Mouse (Mus musculus): ENCODE results near the gene Zfp330.

The Zfp330 gene

GRCm38 (mm10) chr8:82774093-82774422 lies at the start of gene Zfp330:
Zfp330 (minus strand) TSS chr8:82774160.
- DNase-seq, result peak; percentile 94 to 96

- DNase-seq, result no peak
These were observed 4.0 kb upstream of the Zfp330 start for GRCm38 (mm10) chr8:82777945-82778344.

- no peak for DNase-seq
These were observed 3.4 kb upstream of the Zfp330 start for GRCm38 (mm10) chr8:82777406-82777805.

- DNase-seq, result no peak
These were observed 522 bp upstream of the Zfp330 start for GRCm38 (mm10) chr8:82774482-82774881.

GRCm38 (mm10) chr8:82773332-82774092 lies 448 bp downstream of the Zfp330 start:
- DNase-seq, result no peak

- DNase-seq, result no peak
These were observed 3.1 kb downstream of the Zfp330 start for GRCm38 (mm10) chr8:82770886-82771285.

GRCm38 (mm10) chr8:82759071-82759470 lies 14.9 kb downstream of the Zfp330 start:
- no peak for DNase-seq

- no peak for DNase-seq
These were observed 19.0 kb downstream of the Zfp330 start for GRCm38 (mm10) chr8:82754946-82755345.

GRCm38 (mm10) chr8:82746617-82747016 lies 27.3 kb downstream of the Zfp330 start:
- DNase-seq, result no peak

- peak; percentile 47 to 53 for DNase-seq
These were observed 29.8 kb downstream of the Zfp330 start for GRCm38 (mm10) chr8:82743905-82744904.

Measured in lung, adult 18-20 months (tissue).